Mouse (Mus musculus): ENCODE results near the gene Rxfp1.

The Rxfp1 gene

GRCm38 (mm10) chr3:79672188-79672587 lies 65.5 kb downstream of the Rxfp1 start:
- no peak for DNase-seq (ENCODE audit: low read depth, low spot score)

GRCm38 (mm10) chr3:79670556-79670955 lies 67.1 kb downstream of the Rxfp1 start:
- DNase-seq (ENCODE audit: low read depth, low spot score) = no peak

GRCm38 (mm10) chr3:79664787-79665408 lies 72.8 kb downstream of the Rxfp1 start:
- peak; percentile 28 for DNase-seq (ENCODE audit: low read depth, low spot score)

GRCm38 (mm10) chr3:79656682-79657081 lies 81.0 kb downstream of the Rxfp1 start:
- DNase-seq (ENCODE audit: low read depth, low spot score) = no peak

- no peak for DNase-seq (ENCODE audit: low read depth, low spot score)
These were observed 85.6 kb downstream of the Rxfp1 start for GRCm38 (mm10) chr3:79652129-79652528.

GRCm38 (mm10) chr3:79629416-79629730 lies 108.3 kb downstream of the Rxfp1 start, which contains the start of gene Etfdh:
TSS of gene Etfdh (minus strand) at chr3:79629500.
- no peak for DNase-seq (ENCODE audit: low read depth, low spot score)

- peak; percentile 98 for DNase-seq (ENCODE audit: low read depth, low spot score)
These were observed 108.9 kb downstream of the Rxfp1 start, which contains the start of gene 4930579G24Rik for GRCm38 (mm10) chr3:79628561-79629415. TSS of gene 4930579G24Rik (plus strand) at chr3:79629079.

GRCm38 (mm10) chr3:79628182-79628560 lies 109.5 kb downstream of the Rxfp1 start:
- DNase-seq (ENCODE audit: low read depth, low spot score) = no peak

- no peak for DNase-seq (ENCODE audit: low read depth, low spot score)
These were observed 110.0 kb downstream of the Rxfp1 start for GRCm38 (mm10) chr3:79627484-79628181.

- no peak for DNase-seq (ENCODE audit: low read depth, low spot score)
These were observed 127.8 kb downstream of the Rxfp1 start for GRCm38 (mm10) chr3:79609886-79610285.

GRCm38 (mm10) chr3:79595468-79595867 lies 142.2 kb downstream of the Rxfp1 start:
- DNase-seq (ENCODE audit: low read depth, low spot score) = no peak

- DNase-seq (ENCODE audit: low read depth, low spot score) = no peak
These were observed 145.7 kb downstream of the Rxfp1 start for GRCm38 (mm10) chr3:79591793-79592471.
